Mouse (Mus musculus): ENCODE results near the gene Arl6ip5.

Gene Arl6ip5

GRCm38 (mm10) chr6:97269596-97269995 lies 59.1 kb downstream of the Arl6ip5 start:
- in situ Hi-C loops (cut with MboI, MseI): loop anchor here (5.0 to 25.0 kb wide), 4 partner anchors 138 to 1775 kb away; no protein-coding TSS in a partner anchor

- in situ Hi-C loops (cut with MboI, MseI): loop anchor here (25.0 kb wide), 2 partner anchors 465 to 740 kb away; no protein-coding TSS in a partner anchor
These were observed 61.9 kb downstream of the Arl6ip5 start for GRCm38 (mm10) chr6:97272349-97272748.

DNA sequence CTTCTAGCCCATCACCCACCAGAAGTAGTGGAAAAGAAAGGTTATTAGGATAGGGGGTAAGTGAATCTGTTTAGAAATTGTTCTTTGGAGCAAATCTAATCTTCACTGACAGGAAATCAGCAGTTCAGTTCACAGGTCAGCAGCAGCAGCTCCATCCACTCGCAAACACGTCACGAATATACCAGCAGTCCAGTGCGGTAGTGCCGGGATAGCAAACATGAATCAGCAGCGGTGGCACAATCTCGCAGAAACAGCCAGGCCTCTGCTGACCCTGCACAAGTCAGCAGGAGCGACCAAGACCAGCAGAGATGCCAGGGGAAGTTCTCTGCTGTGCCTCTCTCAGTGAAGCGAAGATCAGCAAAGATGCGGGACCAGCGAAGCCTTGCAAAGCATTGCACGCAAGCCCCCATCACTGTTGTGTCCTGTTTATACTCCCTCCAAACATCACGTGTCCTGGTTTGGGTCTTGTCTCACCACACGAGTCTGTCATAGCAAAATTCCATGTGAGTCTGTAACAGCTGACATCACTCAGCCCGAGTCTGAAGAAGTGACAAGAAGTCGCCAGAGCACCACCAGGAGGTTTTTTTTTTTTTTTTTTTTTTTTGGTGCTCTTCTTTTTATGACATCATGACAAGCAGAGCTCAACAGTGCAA lies 62.7 kb downstream of the Arl6ip5 start:
- in situ Hi-C loops (cut with MboI, MseI): loop anchor here (25.0 kb wide), 2 partner anchors 464 to 739 kb away; no protein-coding TSS in a partner anchor

DNA sequence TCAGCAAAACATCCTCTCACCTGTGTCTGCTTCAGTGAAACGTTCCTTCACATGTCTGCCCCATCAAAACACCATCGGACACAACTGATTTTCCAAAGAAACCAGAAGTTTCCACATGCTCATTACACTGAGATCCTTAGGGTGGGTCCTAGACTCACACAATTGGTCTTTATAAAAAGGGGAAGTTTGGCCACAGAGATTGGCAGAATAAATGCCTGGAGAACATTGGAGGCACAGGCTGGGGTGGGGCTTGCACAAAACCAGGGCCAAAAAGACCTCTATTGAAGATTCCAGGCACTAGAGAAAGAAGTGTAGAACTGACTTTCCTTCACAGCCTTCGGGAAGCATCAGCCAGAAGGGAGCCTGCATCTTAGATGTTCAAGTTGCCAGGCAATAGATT lies 63.3 kb downstream of the Arl6ip5 start:
- in situ Hi-C loops (cut with MboI, MseI): loop anchor here (25.0 kb wide), 2 partner anchors 464 to 739 kb away; no protein-coding TSS in a partner anchor

GRCm38 (mm10) chr6:97275760-97276159 lies 65.3 kb downstream of the Arl6ip5 start:
- in situ Hi-C loops (cut with MboI, MseI): loop anchor here (5.0 kb wide), 1 partner anchor 77 kb away; no protein-coding TSS in a partner anchor

DNA sequence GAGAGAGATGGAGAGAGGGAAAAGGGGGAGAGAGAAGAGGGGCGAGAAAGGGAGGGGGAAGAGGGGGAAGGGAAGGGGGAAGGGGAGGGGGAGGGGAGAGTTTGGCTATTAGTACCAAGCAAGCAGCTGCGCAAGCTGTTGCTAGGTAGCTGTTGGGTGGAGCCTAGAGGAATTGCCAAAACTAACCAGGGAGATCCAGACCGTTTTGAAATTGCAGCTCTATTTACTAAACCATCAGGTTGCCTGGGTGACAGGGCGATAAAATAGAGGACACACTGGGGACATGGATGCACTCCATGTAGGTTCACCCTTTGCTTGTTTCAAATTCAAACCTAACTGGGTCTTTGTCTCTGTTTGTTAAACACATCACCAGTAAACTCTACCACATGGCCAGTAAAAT lies 65.9 kb downstream of the Arl6ip5 start:
- in situ Hi-C loops (cut with MboI, MseI): loop anchor here (5.0 kb wide), 1 partner anchor 76 kb away; no protein-coding TSS in a partner anchor

GRCm38 (mm10) chr6:97276890-97277497 lies 66.5 kb downstream of the Arl6ip5 start:
- in situ Hi-C loops (cut with MboI, MseI): loop anchor here (5.0 kb wide), 1 partner anchor 75 kb away; no protein-coding TSS in a partner anchor

DNA sequence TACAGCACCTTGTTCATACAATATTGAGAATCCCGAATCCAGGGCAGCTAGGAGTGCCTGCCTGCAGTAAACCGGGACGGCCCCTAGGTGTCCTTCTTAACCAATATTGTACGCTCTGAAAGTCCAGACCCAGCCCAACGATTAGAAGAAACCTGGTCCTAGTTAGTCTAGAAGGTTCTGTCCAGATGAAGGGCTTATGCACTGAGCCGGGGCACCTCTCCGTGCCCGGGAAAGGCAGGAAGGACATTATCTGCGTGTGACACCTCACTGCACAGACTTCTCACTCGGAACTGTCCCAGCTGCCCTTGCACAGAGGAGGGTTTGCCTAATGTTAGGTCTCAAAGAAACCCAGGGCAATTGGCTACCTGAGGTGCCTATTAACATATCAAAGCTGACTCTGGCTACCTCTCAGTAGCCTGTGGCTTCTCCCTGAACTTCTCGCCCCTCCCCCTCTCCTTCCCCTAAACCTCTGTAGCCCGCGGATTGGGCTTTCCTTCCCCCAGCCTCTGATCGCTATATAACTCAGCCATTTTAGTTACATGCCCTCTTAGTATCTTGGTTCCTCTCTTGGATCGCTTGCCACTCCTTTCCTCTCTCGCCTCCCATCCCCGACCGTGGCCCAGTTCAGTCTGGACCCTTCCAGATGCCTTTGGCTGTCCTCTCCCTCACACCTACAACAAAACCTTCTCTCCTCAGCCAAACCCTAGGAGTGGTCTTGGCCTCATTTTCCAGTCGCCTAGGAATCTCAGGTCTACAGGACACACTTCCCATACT lies 67.7 kb downstream of the Arl6ip5 start:
- in situ Hi-C loops (cut with MboI, MseI): loop anchor here (5.0 kb wide), 1 partner anchor 74 kb away; no protein-coding TSS in a partner anchor

GRCm38 (mm10) chr6:97278878-97279277 lies 68.4 kb downstream of the Arl6ip5 start:
- in situ Hi-C loops (cut with MboI, MseI): loop anchor here (5.0 kb wide), 1 partner anchor 73 kb away; no protein-coding TSS in a partner anchor

All from T-helper 2 cell (primary cell).